Mouse (Mus musculus) urinary bladder, postnatal 4 days (tissue): ENCODE measurements around the gene Ngfr.

Experiments
- DNase-seq, 2 experiments: peaks; one replicate each; pipeline ENCODE4 v3.0.0; 2021 to 2022; ENCODE audit warnings: low spot score in 2 of 2

Gene Ngfr

DNA sequence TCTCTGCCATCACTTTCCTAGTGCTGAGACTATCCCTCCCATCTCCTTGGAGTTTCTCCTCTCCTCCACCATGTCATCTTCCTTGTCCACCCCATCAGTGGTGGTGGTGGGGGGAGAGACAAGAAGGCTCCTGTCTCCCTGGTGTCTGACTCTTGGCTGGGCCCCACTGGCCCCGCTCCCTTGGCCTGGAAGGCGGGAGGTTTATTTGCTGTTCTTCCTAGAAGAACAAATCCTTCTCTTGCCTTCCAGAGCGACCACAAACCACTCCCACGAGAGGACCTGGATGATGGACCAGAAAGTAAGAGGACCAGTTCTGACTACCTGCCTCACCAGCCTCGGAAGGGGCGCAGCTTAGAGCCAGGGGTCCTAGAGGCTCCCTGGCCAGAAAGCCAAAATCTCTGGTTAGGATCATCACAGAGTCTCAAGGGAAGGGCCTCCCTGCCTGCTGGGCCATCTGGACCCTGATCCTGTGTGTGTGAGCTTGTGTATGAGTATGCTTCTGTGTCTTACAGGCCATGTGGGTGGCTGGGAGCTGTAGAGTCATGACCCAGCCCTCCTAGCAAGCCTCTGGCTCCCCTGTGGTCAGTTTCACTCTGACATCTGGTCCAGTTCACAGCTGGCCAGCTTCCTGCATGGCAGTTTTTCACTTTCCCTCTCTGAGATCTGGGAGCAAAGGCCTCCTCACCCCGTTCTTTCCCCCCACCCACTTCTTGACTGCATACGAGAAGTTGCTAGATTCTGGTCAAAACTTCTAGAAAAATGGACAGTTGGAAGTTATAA is 19.4 kb downstream of the Ngfr start:
- DNase-seq: peak; percentile 56 to 61

DNA sequence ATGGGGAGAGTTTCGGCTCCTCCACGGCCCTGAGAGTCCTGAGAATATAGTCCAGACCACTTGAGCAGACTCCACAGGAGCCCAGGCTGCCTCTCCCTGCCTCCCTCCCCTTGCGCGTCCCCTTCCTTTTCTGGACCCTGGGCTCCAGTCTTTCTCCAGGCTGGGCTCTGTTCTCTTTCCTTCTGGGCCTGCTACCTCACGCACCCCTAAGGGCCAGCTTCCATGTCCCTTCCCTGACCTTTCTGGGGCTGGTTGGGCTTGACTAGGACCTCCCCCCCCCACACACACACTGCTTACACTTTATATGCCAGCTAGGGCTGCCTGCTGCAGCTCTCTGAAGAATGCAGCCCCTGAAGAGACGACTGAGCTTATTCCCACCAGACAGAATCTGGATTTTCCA is 20.2 kb downstream of the Ngfr start:
- peak; percentile 24 to 59 for DNase-seq

DNA sequence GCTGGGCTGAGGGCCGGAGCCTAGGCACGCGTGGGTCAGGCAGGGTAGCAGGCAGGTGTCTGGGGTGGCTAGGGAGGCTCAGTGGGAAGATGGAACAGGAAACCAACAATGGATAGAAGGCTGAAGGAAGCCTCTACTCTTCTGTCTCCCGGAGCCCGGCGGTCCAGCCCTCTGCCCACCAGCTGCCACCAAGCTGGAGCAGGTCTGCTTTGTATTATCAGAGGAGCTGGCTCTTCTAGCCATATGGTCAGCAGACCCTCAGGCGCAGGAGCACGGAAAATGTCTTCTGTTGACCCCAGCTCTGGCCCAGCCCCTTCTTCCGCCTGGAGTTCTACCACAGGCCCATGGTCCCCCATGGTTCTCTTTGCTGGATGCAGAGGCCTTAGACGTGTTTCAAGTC is 22.2 kb downstream of the Ngfr start:
- no peak for DNase-seq

DNA sequence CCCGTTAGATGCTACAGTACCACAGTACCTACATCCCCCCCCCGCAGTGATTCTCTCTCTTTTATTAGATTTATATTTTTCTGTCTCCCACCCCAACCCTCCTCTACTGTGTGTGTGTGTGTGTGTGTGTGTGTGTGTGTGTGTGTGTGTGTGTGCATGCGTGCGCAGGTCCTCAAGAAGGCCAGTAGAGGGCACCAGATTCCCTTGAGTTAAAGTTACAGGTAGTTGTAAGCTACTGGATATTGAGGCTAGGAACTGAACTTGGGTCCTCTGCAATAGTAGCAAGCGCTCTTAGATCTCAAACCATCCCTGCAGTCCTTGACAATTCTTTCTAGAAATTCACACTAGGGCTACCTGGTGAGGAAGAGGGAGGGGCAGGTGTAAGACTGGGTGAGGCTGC is 23.7 kb downstream of the Ngfr start:
- DNase-seq: no peak

DNA sequence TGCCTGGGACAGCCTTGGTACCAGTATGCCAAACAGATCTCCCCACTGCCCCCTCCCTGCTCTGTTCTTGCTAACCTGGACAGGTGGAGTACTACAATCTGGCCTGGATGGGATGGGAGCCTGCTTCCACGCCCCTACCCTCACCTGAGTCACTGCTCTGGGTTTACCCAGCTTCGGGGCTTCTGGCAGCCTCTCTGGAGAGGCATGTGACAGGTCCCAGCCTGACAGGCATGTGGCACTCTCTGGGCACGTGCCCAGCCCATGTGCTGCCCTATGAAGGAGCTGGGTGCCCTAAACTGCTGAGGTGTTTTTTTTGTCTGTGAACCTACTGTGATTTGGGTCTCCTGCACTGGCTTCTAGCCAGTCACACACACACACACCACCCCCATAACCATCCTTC is 26.8 kb downstream of the Ngfr start:
- DNase-seq: peak in 1 of 2 experiments; percentile 58

DNA sequence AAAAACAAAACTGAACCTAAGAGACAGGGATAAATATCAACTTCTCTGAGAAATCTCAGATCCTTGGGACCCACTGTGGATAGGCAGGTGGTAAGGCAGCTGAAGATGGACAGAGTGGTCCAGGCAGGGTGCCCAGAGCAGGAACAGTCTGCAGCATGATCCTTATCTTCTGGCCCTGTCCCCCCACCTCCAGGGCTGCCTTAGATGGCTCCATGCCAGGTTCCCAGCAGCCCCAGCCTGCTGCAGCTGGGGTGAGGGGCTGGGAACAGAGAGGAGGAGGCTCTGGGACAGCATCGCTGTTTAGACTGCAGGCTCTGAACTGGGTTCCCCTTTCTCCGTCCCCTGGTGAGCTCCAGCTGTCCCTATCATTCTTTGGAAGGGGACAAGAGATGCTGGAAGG is 27.8 kb downstream of the Ngfr start:
- DNase-seq: peak in 1 of 2 experiments; percentile 53

DNA sequence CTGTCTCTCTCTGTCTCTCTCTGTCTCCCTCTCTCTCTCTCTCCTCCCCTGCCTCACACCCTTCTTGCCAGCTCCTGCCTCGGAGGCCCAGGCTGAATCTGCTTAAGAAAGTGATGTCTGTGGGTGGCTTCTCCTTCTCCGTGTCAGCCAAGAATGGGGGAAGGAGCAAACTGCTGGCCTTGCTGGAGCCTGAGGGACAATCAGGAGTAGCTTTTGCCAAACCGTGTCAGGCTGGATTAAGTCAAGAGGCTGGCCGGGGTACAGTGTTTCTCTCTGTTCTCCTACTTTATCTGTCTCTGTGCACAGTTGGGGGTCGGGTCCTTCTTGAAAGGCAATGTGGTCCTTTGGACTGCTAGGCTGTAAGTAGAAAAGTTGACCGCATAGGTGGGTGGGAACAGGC is 29.8 kb downstream of the Ngfr start:
- DNase-seq: peak in 1 of 2 experiments; percentile 59

DNA sequence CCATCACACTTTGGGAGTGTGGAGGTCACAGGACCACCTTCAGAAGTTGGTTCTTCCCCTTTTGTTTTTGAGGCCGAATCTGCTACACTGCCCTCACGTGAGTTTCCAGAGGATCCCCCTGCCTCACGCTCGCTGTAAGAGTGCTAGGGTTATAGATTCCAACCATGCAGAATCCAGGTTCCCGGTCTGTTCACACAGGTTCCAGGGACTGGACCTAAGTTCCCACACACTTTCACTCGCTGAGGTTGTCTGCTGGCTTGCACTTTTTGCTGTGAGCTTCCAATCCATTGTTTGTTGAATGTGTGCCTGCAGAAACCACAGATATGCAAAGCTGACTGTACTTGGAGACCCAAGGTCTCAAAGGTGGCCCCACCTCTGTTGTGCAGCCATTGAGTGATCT is 30.5 kb downstream of the Ngfr start:
- DNase-seq: no peak

DNA sequence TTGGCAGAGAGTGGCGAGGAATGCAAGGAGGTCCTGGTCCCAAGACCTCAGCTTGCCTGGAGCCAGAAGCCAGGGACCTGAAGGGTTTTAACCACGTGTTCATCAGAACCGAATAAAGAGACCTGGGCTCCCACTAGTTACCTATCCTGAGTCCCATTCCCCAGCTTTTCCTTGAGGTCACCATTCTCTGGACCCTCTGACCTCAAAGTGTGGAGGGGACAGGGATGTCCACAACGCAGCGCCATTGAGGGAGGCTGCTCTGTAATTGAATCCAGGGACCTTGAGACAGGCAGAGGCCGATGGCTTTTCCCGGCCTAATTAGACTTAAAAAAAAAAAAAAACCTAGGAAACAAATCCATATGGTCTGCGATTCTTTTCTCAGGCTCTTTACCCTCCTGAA is 32.3 kb downstream of the Ngfr start:
- DNase-seq: peak in 1 of 2 experiments; percentile 13

DNA sequence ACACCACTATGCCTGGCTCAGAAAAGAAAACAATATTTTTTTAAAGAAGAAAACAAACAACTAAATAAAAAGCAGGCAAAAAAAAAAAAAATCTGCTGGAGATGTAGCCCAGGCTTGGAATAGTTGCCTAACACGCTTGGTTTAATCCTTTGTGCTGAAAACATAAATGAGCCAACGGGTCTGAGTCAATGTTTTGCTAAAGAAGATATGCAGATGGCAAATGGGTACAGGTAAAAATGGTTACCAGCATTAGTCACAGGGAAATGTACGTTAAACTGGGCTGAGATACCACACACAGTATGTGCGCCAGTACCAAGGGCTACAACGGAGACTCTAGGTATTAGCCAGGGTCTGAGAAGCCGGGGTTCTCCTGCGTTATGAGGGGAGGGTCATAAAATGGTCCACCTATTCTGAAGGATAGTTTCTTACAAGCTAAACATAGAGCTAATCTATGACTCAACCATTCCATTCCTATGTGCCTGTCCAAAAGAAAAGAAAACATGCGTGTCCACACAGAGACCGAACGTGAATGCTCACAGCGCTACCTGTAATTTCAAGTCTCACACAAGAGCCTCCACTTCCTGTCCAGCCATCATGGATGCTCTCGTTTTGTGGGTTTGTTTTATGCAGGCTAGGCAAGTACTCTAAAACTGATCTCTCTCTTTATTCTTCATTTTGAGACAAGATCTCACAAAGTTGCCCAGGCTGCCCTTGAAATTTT is 37.1 kb downstream of the Ngfr start:
- no peak for DNase-seq

DNA sequence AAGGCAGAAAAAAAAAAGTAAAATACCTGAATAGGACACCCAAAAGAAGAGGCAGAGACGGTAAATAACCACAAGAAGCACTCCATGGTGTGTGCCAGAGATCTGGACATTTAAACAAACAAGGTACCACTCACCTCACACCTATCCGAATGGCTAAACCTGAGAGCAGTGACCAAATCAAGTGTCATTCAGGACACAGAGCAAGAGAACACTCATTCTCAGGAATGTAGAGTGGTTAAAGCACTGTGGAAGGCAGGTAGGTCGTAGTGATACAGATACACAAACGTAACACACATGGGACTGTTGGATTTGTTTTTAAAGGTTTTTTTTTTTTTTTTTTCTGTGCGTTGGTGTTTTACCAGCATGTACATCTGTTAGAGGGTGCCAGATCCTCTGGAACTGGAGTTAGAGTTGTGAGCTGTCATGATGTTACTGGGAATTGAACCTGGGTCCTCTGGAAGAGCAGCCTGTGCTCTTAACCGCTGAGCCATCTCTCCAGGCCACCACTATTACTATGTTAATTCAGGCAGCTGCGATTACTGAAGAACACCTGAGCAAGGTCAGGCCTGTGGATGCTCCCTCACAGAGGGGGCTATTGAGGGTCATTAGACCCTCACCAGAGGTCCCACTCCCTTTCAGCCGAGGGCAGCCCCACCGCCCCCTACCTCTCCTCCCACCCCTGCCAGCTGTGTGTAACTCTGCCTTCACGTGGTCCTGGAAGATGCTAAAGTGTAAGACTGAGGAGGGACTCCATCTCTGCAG is 41.3 kb downstream of the Ngfr start:
- no peak for DNase-seq

DNA sequence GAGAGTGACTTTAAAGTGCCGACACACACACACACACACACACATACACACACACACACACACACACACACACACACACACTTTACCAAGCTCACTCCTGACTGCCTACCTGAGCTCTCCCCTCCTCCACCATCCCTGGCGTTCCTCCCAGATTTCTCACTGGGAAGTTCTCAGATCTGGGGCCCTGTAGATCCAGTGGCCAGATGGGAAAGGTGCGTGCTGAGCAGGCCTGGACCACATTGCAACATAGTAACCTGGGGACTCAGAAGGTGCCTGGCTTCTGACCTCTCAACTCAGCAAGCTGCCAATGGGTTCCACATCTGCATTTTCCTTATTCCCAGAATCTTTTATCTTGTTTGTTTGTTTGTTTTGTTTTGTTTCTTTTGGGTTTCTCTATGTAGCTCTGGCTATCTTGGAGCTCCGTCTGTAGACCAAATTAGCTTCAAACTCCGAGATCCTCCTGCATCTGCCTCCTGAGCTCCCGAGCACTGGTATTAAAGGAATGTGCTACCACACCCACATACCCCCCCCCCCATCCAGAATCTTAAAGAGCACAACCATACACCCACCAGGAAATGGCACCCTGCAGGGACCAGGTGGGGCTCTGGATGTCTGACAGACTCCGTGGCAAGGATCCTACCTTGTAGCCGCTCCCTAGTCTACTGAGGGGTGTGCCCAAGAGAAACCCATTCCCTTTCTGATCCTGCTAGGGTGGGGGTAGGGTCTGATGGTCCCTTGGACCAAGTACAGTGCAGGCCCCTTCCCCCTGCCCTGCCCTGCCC is 42.8 kb downstream of the Ngfr start:
- no peak for DNase-seq

DNA sequence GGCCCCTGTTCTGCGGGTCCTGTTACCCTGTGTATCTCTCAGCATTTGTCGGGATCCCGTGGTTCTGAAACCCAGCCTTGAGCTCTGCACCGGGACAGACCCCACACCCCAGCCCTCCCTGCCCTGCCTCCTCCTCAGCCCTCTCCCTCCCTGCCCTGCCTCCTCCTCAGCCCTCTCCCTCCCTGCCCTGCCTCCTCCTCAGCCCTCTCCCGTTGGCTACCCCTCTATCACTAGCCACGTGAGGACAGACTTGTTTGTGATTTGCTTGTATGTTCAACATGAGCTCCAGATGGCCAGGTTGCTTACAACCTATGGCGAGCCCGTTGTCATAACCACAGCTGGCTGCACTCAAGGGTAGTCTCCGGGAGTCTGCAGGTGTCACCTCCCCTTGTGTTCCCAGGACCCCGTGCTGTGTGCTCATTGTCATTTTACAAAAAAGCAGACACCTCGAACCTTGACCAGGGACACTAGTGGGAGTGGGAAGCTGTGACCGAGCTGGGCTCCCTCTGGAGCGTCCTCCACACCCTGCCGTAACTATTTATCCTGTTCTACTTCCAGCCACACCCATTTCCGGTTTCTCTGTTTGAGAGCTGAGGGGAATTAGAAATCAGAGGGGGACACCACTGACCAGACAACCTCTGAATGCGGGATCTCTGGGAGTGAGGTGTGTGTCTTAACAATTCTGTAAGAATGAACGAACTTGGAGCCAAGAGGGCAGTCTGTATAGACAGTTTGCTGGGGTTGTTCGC is 46.7 kb downstream of the Ngfr start:
- no peak for DNase-seq

DNA sequence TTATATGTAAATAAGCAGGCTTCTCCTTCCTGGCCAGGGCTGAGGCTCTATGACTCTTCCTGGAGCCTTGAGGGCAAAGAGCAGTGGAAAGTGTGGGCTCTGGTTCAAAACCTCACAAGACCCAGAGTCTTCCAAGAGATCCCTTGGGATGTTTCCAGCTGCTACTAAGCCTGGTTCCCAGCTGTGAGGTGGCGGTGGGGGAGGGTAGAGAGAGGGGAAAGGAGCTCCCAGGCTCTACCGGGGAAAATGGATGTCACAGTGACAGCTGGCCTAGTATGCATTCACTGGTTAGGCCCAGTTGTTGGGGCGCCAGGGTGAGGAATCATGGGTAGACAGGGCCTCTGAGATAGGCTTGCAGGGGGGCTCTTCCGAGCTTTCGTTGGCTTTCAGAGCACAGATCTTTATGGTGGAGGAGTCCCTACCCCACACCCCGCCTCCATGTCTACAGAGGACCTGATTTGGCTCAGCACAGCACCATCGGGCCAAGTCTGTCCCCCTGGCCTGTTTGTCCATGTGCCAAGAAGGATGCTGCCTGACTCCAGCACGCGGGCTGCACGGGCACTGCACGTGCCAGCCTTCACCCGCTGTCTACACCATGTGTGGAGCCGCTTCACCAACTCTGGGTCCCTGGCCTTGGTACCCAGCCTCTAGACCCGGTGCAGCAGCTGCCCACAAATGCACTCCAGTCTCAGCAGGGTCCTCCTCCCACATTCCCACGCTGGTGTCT is 49.0 kb downstream of the Ngfr start:
- DNase-seq: no peak

DNA sequence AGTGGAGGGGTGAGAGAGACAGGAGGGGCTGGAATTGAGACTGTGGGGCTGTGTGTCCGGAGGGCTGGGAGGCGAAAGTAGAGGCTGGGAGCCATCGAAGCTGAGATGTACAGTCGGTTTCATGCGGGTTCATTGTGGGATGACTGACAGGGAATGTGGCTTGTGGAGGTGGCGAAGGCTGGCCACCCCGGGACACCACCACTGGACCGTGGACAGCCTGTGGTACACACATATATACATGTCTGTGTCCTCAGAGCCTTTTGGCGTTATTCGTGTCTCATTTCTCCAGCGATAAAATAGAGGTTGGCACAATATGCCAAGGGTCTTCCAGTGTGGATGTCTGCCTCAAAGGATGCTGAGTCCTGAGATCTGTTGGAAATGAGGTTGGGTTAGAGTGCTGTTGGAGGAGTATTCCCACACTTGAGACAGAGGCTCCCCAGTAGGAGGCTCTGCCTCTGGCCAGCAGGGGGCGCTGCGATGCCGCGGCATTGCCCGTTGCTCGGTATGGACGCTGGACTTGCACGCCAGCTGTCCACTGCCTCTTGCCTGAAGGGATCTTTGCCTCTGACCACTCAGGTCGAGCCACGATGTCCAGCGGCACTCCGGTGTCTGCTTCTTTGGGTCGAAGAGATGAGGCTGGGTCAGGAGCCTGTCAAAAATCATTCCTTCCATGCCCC is 53.9 kb downstream of the Ngfr start:
- DNase-seq: peak; percentile 87 to 94

DNA sequence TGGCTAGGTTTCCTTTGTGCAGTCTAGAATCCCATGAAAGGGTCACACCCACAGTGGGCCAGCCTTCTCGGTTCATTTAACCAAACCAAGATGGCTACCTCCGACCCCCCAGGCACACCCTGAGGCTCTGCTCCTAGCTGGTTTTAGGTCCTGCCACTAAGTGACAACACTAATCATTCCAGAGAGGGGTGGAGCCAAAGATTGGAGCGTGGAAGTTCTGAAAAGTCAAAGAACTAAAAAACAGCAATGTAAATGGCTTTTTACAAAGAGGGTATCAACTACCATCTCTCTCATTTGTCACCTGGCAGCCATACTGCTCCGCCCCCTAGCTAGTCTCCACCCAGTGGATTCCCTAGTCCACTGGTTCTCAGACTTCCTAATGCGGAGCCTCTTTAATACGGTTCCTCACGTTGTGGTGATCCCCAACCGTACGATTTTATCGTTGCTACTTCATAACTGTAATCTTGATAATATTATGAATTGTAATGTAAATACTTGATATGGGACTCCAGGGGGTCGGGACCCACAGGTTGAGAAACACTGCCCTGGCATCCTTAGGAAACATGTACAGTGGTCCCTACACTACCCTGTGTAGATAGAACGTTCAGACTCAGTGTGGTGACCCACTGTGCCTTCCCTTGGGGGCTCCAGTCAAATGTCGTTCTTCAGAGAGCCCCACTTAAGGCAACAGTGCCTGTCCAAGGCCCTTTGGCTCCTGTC is 55.0 kb downstream of the Ngfr start:
- DNase-seq: no peak

DNA sequence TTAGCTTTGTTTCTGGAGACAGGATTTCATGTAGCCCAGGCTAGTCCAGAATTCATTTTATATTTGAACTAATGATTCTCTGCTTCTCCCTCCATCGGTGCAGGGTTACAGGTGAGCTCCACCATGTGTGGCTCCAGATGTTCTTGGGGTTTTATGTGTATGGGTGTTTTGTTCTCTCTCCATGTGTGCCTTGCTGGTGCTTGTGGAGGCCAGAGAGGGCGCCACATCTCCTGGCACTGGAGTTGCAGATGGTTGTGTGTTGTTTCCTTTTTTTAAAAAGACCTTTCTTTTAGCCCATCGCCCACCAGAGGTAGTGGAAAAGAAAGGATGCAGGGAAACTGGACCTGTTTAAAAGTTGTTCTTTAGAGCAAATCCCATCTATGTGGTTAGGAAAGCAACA is 59.3 kb downstream of the Ngfr start:
- no peak for DNase-seq

DNA sequence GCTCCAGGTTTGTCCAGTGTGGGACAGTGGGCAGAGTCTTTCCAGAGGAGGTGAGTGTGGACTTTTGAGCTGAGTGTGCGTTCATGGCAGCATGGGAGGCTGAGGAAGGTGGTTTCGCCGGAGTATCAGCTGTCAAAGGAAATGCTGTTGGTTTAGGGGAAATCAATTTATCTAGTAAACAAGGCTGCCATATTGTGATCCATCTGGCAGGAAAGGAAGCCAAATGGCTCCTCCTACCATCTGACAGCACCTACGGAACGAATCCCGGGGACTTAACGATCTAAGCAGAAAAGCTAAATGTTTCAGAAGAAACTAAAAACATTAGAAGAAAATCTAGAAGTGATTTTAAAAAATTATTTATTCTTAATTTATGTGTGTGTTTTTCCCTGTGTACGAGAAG is 60.2 kb downstream of the Ngfr start:
- DNase-seq: no peak

DNA sequence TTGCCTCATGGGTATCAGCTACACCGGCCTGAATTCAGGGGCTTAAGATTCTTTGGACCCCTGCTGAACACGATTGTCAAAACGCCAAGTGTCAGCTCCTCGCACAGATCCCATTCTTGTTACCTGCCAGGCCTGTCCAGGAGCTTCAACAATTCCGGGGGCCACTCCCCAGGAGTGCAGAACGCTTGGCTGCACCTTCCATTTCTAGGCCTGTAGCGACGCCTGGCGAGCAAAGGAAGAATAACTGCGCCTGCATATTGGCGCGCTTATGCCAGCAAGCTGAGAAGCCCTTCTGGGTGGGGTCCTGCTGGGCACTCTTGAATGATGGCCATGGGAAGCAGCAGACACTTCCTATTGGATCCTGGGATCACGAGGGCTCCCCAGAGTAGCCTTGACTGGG is 66.0 kb downstream of the Ngfr start:
- DNase-seq: peak; percentile 72 to 74
